Mouse (Mus musculus) hematopoietic stem cell, adult 5-6 weeks (primary cell): Measurements from ENCODE around the gene Ifitm2. TPM values are rescaled to one million over a fixed set of nuclear protein-coding genes. Genes with fewer than 3 reads are reported as not detected.

Source experiments
- ATAC-seq, 2 experiments: fragments of 125-278 bp in 1 of 2; replicated peaks in 1 of 2; 2 replicates each; pipeline ENCODE4 v1.8.0; 2016 to 2017; ENCODE audit warnings: inconsistent platforms in 2 of 2, mild to moderate bottlenecking in 2 of 2, moderate number of reproducible peaks in 2 of 2, low read depth in 1 of 2, moderate TSS enrichment in 1 of 2; ENCODE audit not compliant: low FRiP score in 2 of 2, poor library complexity in 2 of 2, severe bottlenecking in 2 of 2, insufficient read depth in 1 of 2, low TSS enrichment in 1 of 2
- total RNA-seq: library from RNA; stranded (forward); fragments of 172-1452, 232-1000 nt; gene quantifications from 2 replicates; pipeline ENCODE4 v1.2.3, GENCODE M21; 2017

The Ifitm2 gene
- 328 and 386 TPM in 2 replicates for total RNA-seq

GRCm38 (mm10) chr7:140955758-140956555, at the start of gene Ifitm2, which contains the start of gene Gm45717:
Gene Ifitm2, minus strand, starts transcription at chr7:140955987.
Gene Gm45717, minus strand, starts transcription at chr7:140955937.
- peak; percentile 65 to 78 for ATAC-seq

- ATAC-seq = no peak
These were observed 47.6 kb upstream of the Ifitm2 start for GRCm38 (mm10) chr7:141003248-141004010.

- ATAC-seq = no peak
These were observed 45.3 kb upstream of the Ifitm2 start for GRCm38 (mm10) chr7:141000881-141001708.

GRCm38 (mm10) chr7:140998853-140999700, 43.3 kb upstream of the Ifitm2 start:
- peak; percentile 54 to 77 for ATAC-seq

- ATAC-seq = peak; percentile 71 to 87
These were observed 42.0 kb upstream of the Ifitm2 start for GRCm38 (mm10) chr7:140997817-140998216.

- ATAC-seq = peak in 1 of 2 experiments; percentile 37; a peak in 1 of 4 replicates
These were observed 35.4 kb upstream of the Ifitm2 start for GRCm38 (mm10) chr7:140991117-140991689.

GRCm38 (mm10) chr7:140990622-140991021, 34.8 kb upstream of the Ifitm2 start:
- peak; percentile 93 to 94 for ATAC-seq

GRCm38 (mm10) chr7:140990185-140990584, 34.4 kb upstream of the Ifitm2 start:
- peak; percentile 20 to 38; a peak in 2 of 4 replicates for ATAC-seq

- ATAC-seq = no peak
These were observed 33.2 kb upstream of the Ifitm2 start for GRCm38 (mm10) chr7:140989022-140989421.

- no peak for ATAC-seq
These were observed 31.7 kb upstream of the Ifitm2 start for GRCm38 (mm10) chr7:140987182-140988138.

GRCm38 (mm10) chr7:140982971-140983370, 27.2 kb upstream of the Ifitm2 start:
- no peak for ATAC-seq

GRCm38 (mm10) chr7:140981704-140982103, 25.9 kb upstream of the Ifitm2 start:
- peak; percentile 59 to 95; a peak in 3 of 4 replicates for ATAC-seq

- ATAC-seq = peak in 1 of 2 experiments; percentile 58; a peak in 2 of 4 replicates
These were observed 20.9 kb upstream of the Ifitm2 start for GRCm38 (mm10) chr7:140976720-140977119.

GRCm38 (mm10) chr7:140975465-140975864, 19.7 kb upstream of the Ifitm2 start:
- ATAC-seq = no peak

- no peak for ATAC-seq
These were observed 19.2 kb upstream of the Ifitm2 start for GRCm38 (mm10) chr7:140974940-140975339.
